Mouse (Mus musculus) hindbrain, postnatal 0 days (tissue): ENCODE data around the gene Osm. TPM values are rescaled to one million over a fixed set of nuclear protein-coding genes. Genes with fewer than 3 reads are reported as not detected.

Source experiments
- ATAC-seq: fragments of 200-750 bp; cut with Nextera tagmentation; 2 replicates; pipeline ENCODE4 v1.8.0; 2017; ENCODE audit warnings: mild to moderate bottlenecking, moderate TSS enrichment, moderate library complexity
- DNase-seq: peaks from one replicate; pipeline ENCODE4 v3.0.0-alpha.2; 2015; ENCODE audit warnings: low spot score
- H3K27ac ChIP-seq: fragments of 300-500 bp; sonication (generic); 2 replicates; pipeline ENCODE4 v1.5.1; 2014; ENCODE audit warnings: mild to moderate bottlenecking
- H3K27me3 ChIP-seq: fragments of 300-500 bp; sonication (generic); 2 replicates; pipeline ENCODE4 v1.6.1; 2014; ENCODE audit warnings: low read length, mixed read lengths; ENCODE audit not compliant: insufficient read depth
- H3K36me3 ChIP-seq: fragments of 300-500 bp; sonication (generic); 2 replicates; pipeline ENCODE4 v1.6.1; 2014; ENCODE audit warnings: low read length, mixed read lengths; ENCODE audit not compliant: insufficient read depth
- H3K4me1 ChIP-seq: fragments of 300-500 bp; sonication (generic); 2 replicates; pipeline ENCODE4 v1.6.1; 2014; ENCODE audit warnings: antibody characterized with exemption, low read length, mixed read lengths; ENCODE audit not compliant: insufficient read depth
- H3K4me2 ChIP-seq: fragments of 300-500 bp; sonication (generic); 2 replicates; pipeline ENCODE4 v1.6.1; 2014; ENCODE audit warnings: low read depth, mild to moderate bottlenecking, low read length, moderate library complexity, mixed read lengths
- H3K4me3 ChIP-seq: fragments of 300-500 bp; sonication (generic); 2 replicates; pipeline ENCODE4 v1.5.1; 2014; ENCODE audit warnings: low read length
- H3K9ac ChIP-seq: fragments of 300-500 bp; sonication (generic); replicated peaks from 2 replicates; pipeline ENCODE4 v1.6.1; 2014; ENCODE audit warnings: mild to moderate bottlenecking, low read length, moderate library complexity, mixed read lengths
- H3K9me3 ChIP-seq: fragments of 300-500 bp; sonication (generic); 2 replicates; pipeline ENCODE4 v1.6.1; 2016; ENCODE audit warnings: low read length, mixed read lengths
- CTCF ChIP-seq: IDR thresholded peaks from 2 replicates; pipeline ENCODE4 v1.5.1; 2016; ENCODE audit warnings: antibody characterized with exemption, control low read depth, low read depth
- WGBS: fragments of 180-500 bp; shearing (Covaris S2); extraction: QIAGEN DNeasy Blood & Tissue Kit; methylation state at CpG from one replicate; pipeline ENCODE4 v1.1.7; 2014; 5-methylcytosine and 5-hydroxymethylcytosine counted together
- polyA plus RNA-seq: library from polyadenylated mRNA; unstranded; fragments of >200 nt; fragmentation: Nextera tagmentation; extraction: Ambion mirVana; gene quantifications from 2 replicates; pipeline ENCODE4 v1.2.1, GENCODE M21; 2015
- total RNA-seq: library from RNA; depleted of rRNA; stranded (reverse); fragments of >200 nt; gene quantifications from 2 replicates; pipeline ENCODE4 v1.2.3, GENCODE M21; 2014

Osm gene
- total and polyA plus RNA-seq, 2 experiments from 2014 or later = 0.08 TPM; not detected in 1

- Histone ChIP-seq H3K9ac (no peak overlapping the region), H3K4me3 (no peak overlapping the region), H3K9me3 (no peaks in the 10 kb centered on the region), H3K4me2 (no peak overlapping the region), H3K4me1 (no peaks in the 10 kb centered on the region), H3K27me3 (no peaks in the 10 kb centered on the region), H3K36me3 (peaks cover 10% of the 10 kb centered on the region; the same call in 1 of the 2 replicates), H3K27ac (no peak overlapping the region)
- TF ChIP-seq CTCF = no peak
- no peak for DNase-seq
- 83% methylated on average over 5 of the region's 5 CpGs for WGBS
- ATAC-seq = no peak
These were observed 31.0 kb upstream of the Osm start for GRCm38 (mm10) chr11:4205097-4205655.

GRCm38 (mm10) chr11:4205951-4206350, 30.3 kb upstream of the Osm start:
- no peak for TF ChIP-seq CTCF
- no peak overlapping the region for H3K4me2 ChIP-seq

GRCm38 (mm10) chr11:4206563-4206962, 29.7 kb upstream of the Osm start:
- peaks cover 24% of the 10 kb centered on the region; the same call in 1 of the 2 replicates for H3K36me3 ChIP-seq

More at GRCm38 (mm10) chr11:4205951-4206350, 30.3 kb upstream of the Osm start:
- H3K4me3 ChIP-seq = no peak overlapping the region
- no peaks in the 10 kb centered on the region for H3K27me3 ChIP-seq
- no peaks in the 10 kb centered on the region for H3K9me3 ChIP-seq
- H3K27ac ChIP-seq = no peak overlapping the region
- no peaks in the 10 kb centered on the region for H3K4me1 ChIP-seq
- H3K36me3 ChIP-seq = peaks cover 18% of the 10 kb centered on the region; the same call in 1 of the 2 replicates
- no peak for DNase-seq
- WGBS = 91% methylated on average over 7 of the region's 7 CpGs
- ATAC-seq = no peak
- H3K9ac ChIP-seq = no peak overlapping the region

DNA sequence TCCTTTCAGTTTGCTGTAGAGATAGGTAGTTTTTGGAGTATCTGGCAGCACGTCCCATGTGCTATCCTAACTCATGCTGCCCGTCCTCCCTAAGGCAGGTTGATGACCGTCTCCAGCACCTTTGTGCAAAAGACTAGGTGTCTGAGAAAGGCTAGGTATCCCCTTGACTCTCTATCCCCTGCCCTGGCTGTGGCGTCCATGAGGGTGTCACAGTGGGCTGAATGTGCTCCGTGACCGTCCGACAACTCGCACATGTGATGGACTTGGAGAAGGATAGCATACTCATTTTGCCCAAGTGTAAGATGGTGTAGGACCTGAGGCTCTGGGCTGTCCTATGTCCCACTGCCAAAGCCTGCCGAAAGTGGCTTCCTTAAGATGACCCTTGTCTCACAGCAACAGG, 28.6 kb upstream of the Osm start:
- Histone ChIP-seq H3K4me1 (no peaks in the 10 kb centered on the region), H3K4me2 (no peak overlapping the region), H3K9ac (no peak overlapping the region), H3K36me3 (peaks cover 31% of the 10 kb centered on the region), H3K27ac (no peak overlapping the region), H3K4me3 (no peak overlapping the region), H3K9me3 (no peaks in the 10 kb centered on the region), H3K27me3 (no peaks in the 10 kb centered on the region)
- no peak for DNase-seq
- WGBS = 92% methylated on average over 9 of the region's 9 CpGs
- no peak for ATAC-seq
- no peak for TF ChIP-seq CTCF

More at GRCm38 (mm10) chr11:4206563-4206962, 29.7 kb upstream of the Osm start:
- Histone ChIP-seq H3K9ac (no peak overlapping the region), H3K4me3 (no peak overlapping the region), H3K27ac (no peak overlapping the region), H3K9me3 (no peaks in the 10 kb centered on the region), H3K27me3 (no peaks in the 10 kb centered on the region), H3K4me1 (no peaks in the 10 kb centered on the region), H3K4me2 (no peak overlapping the region)
- 85% methylated on average over 6 of the region's 6 CpGs for WGBS
- DNase-seq (no peak), ATAC-seq (no peak)
- TF ChIP-seq CTCF = no peak

GRCm38 (mm10) chr11:4209556-4209955, 26.7 kb upstream of the Osm start:
- no peak overlapping the region for H3K4me3 ChIP-seq
- DNase-seq (no peak), ATAC-seq (no peak)
- H3K27me3 ChIP-seq = no peaks in the 10 kb centered on the region
- no peak overlapping the region for H3K27ac ChIP-seq
- WGBS = 84% methylated on average over 5 of the region's 5 CpGs
- no peaks in the 10 kb centered on the region for H3K9me3 ChIP-seq
- H3K36me3 ChIP-seq = peaks cover 48% of the 10 kb centered on the region
- H3K9ac ChIP-seq = no peak overlapping the region
- no peak overlapping the region for H3K4me2 ChIP-seq
- no peaks in the 10 kb centered on the region for H3K4me1 ChIP-seq
- TF ChIP-seq CTCF = peak; percentile 62

DNA sequence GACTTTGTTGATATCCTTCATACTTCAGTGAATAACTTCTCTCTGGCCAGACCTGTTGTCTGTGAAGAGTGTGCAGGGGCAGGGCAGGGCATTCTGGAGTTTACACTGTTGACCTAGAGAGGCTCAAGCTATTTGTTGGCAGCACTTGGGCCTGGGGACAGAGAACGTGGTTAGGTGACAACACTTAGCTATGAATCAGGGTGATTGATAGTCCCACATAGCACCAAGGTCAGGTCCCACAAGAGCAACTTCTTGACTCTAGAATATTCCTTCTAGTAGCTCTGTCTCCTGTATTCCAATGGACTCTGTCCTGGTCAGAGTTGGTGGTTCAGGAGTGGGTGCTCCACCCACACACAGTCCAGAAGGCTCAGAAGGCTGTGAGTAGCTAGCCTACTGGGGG, 25.4 kb upstream of the Osm start:
- H3K9ac ChIP-seq = no peak overlapping the region
- no peak overlapping the region for H3K4me3 ChIP-seq
- no peak for DNase-seq
- 77% methylated on average over 1 of the region's 1 CpGs for WGBS
- H3K27me3 ChIP-seq = no peaks in the 10 kb centered on the region
- H3K4me2 ChIP-seq = no peak overlapping the region
- TF ChIP-seq CTCF = no peak
- no peak for ATAC-seq
- H3K36me3 ChIP-seq = peaks cover 60% of the 10 kb centered on the region
- H3K27ac ChIP-seq = no peak overlapping the region
- no peaks in the 10 kb centered on the region for H3K9me3 ChIP-seq
- no peaks in the 10 kb centered on the region for H3K4me1 ChIP-seq

DNA sequence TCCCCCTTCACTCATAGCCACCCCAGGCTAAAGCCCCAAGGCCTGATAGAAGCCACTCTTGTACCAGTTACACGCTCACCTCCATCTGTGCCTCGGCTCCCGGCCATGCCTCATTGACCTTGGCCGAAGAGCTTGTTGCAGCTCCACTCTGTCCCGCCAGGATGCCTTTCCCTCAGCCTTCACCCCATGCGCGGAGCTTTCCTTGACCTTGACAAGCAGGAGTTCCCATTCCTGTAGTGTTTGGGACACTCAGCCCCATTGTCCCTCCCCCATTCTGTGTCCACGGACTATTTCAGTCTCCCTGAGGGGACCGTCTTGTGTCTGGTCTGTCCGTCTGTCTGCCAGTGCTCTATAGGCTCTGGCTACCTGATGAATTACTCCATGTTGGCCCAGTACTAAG, 23.1 kb upstream of the Osm start:
- 95% methylated on average over 10 of the region's 10 CpGs for WGBS
- H3K27ac ChIP-seq = no peak overlapping the region
- no peak overlapping the region for H3K9ac ChIP-seq
- ATAC-seq (no peak), DNase-seq (no peak)
- TF ChIP-seq CTCF = no peak
- H3K4me3 ChIP-seq = no peak overlapping the region
- no peaks in the 10 kb centered on the region for H3K27me3 ChIP-seq
- peaks cover under 1% of the 10 kb centered on the region; the same call in 1 of the 2 replicates for H3K4me1 ChIP-seq
- H3K36me3 ChIP-seq = peaks cover 55% of the 10 kb centered on the region
- no peak overlapping the region for H3K4me2 ChIP-seq
- H3K9me3 ChIP-seq = no peaks in the 10 kb centered on the region
